Mouse (Mus musculus) lung, postnatal 0 days (tissue): ENCODE data around the gene 4933402J07Rik.

Source experiments
- CTCF ChIP-seq: IDR thresholded peaks from 2 replicates; pipeline ENCODE4 v1.5.1; 2016; ENCODE audit warnings: antibody characterized with exemption, mild to moderate bottlenecking
- EP300 ChIP-seq: IDR thresholded peaks from 2 replicates; pipeline ENCODE4 v1.6.1; 2016; ENCODE audit warnings: antibody characterized with exemption, mild to moderate bottlenecking, control low read depth

GRCm38 (mm10) chr8:87531176-87531575 is 32.5 kb upstream of the 4933402J07Rik start:
- TF ChIP-seq CTCF (no peak), EP300 (no peak)
